Mouse (Mus musculus) C2C12 (cell line): ENCODE results near the gene Plcg2.

Source experiments
- CTCF ChIP-seq: IDR thresholded peaks from one replicate; pipeline ENCODE4 v1.5.1; 2011; ENCODE audit not compliant: control insufficient read depth, insufficient read depth, insufficient read length
- FOSL1 ChIP-seq: IDR thresholded peaks from one replicate; pipeline ENCODE4 v1.8.0; 2011; ENCODE audit warnings: mild to moderate bottlenecking, low read length; ENCODE audit not compliant: poor library complexity, insufficient read depth, severe bottlenecking
- MYOD1 ChIP-seq: IDR thresholded peaks from one replicate; pipeline ENCODE4 v1.6.1; 2011; ENCODE audit warnings: low read depth; ENCODE audit not compliant: control insufficient read depth, insufficient read length
- MYOG ChIP-seq: IDR thresholded peaks from one replicate; pipeline ENCODE4 v1.6.1; 2011; ENCODE audit not compliant: control insufficient read depth, insufficient read length; ENCODE audit errors: extremely low read depth
- USF1 ChIP-seq: IDR thresholded peaks from one replicate; pipeline ENCODE4 v1.6.1; 2011; ENCODE audit warnings: low read depth, mild to moderate bottlenecking, control low read depth, moderate library complexity

- no peak for TF ChIP-seq CTCF
- no peak for TF ChIP-seq FOSL1
- TF ChIP-seq USF1, result no peak
- TF ChIP-seq MYOG, result no peak
- TF ChIP-seq MYOD1, result no peak
Observed at GRCm38 (mm10) chr8:117453974-117454373, 44.1 kb upstream of the Plcg2 start.
